Mouse (Mus musculus) hindlimb bud, embryonic 11.5 days (tissue): ENCODE results near the gene Ahnak2.
A peak's percentile ranks its signal among the peaks of the same experiment; 100 is the strongest.
"Not testable (repeated sequence)": the region's sequence is repeated elsewhere in the genome, so short reads cannot be mapped to it uniquely, and the experiment has no call there.

Source experiments
- DNase-seq: peaks from one replicate; pipeline ENCODE4 v3.0.0-alpha.2; 2012; ENCODE audit warnings: low read depth, low spot score; ENCODE audit errors: extremely low spot score

Gene Ahnak2

DNA sequence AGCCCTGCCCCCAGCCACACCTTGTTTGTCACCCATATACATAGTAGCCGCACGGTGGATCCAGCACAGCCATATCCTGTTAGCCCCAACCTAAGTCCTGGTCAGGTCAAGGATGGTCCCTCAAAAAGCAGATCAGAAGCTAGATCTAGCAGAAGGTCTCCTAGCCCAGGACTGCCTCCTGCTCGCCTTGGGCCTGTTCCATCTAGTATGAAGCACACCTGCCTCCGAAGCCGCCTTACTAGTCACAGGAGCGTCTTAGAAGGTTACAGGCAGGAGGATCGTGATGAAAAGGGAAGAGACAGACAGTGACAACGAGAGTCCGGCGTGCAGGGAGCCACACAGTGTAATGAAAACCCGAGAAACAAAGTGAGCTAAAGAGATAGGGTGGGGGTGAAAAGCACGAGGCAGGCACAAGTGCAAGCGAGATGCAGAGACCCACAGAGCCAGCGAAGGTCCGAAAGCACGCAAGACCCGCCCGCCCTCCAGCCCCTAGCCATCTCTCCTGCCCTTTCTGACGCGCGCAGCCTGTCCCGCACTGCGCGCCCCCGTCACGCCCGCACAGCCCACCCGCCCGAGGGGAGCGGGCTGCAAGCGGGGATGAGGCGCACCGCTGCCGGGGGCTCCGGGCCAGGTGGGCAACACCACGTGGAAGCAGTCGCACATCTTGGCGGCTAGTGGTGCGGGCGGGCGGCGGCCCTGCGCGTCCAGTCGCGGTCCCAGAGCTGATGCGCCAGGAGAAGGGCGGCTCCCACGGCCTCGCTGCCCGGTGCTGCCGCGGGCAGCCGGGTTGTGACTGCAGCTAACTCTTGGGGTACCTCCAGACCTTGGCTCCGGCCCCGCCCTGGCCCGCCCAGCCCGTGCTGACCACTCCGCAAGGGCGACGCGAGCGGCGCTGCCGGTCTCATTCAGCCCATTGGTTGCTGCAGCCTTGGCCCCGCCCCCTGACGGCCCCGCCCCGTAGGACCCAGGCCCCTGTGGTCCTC, at the start of gene Ahnak2:
Gene Ahnak2, minus strand, starts transcription at position 794 of the 983 bp plus-strand sequence.
- DNase-seq = no peak

GRCm38 (mm10) chr12:112851116-112851515, 48.7 kb upstream of the Ahnak2 start:
- no peak for DNase-seq

DNA sequence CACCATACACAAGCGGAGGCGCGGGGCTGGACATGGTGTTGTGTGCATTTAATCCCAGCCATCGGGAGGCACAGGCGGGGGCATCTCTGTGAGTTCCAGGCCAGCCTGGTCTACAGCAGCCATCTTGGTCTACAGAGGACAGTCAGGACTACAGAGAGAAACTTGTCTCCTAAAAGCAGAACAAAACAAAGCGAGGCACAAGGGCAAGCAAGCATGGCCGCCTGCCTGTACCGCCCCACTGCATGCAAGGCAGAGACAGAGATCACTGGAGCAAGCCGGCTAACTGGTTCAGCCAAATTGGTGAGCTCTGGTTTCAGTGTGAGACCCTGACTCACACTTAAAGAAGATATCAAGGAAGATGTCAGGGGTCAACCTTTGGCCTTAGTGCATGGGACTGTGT, 47.9 kb upstream of the Ahnak2 start:
- no peak for DNase-seq

GRCm38 (mm10) chr12:112849235-112850022, 47.0 kb upstream of the Ahnak2 start:
- no peak for DNase-seq

GRCm38 (mm10) chr12:112847880-112848279, 45.4 kb upstream of the Ahnak2 start:
- no peak for DNase-seq

DNA sequence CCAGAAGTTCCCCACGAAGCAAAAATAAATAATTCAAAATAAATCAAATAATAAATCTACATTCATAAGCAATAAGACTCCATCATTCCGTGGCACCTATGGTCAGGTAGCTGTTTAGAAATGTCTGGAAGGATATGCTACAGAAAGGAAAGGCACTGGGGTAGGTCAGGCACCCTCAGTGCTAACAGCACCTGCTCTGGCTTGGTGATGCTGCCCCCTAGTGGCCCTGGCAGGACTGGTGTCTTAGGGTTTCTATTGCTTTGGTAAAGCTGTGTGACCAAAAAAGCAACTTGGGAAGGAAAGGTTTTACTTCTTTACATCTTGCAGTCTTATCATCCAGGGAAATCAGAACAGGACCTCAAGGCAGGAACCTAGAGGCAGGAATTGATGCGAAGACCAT, 41.3 kb upstream of the Ahnak2 start:
- peak; percentile 41 for DNase-seq

DNA sequence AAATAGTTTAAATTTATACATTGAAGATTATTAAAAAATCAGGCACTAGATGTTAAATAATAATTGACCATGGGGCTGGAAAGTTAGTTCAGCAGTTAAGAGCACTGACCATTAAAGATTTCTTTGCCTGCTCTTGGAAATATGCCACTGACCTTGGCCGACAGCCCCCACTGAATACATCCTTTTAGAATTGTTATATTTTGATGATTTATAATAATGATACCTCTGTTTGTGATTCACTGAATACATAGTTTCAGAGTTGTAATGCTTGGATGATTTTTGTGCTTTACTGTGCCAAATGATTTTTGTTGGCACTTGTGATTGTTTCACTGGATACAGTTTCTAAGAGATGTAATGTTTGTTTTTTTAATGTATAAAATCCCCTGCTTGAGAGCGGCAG, 39.7 kb upstream of the Ahnak2 start:
- not testable (repeated sequence) for DNase-seq

DNA sequence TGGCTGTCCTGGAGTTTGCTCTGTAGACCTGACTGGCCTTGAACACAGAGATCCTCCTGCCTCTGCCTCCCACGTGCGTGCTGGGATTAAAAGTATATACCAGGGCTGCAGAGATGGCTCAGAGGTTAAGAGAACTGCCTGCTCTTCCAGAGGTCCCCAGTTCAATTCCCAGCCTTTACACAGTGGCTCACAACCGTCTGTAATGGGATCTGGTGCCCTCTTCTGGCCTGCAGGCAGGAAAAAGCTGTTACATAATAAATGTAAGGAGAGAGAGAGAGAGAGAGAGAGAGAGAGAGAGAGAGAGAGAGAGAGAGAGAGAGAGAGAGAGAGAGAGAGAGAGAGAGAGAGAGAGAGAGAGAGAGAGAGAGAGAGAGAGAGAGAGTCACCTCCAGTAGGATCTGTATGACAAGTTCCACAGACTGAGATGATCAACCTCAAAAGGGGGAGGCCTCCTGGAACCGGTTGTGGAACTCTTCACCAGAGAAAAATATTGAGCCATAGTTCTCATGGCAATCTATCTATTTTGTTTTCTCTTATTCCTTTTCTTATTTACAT, 39.0 kb upstream of the Ahnak2 start:
- not testable (repeated sequence) for DNase-seq

DNA sequence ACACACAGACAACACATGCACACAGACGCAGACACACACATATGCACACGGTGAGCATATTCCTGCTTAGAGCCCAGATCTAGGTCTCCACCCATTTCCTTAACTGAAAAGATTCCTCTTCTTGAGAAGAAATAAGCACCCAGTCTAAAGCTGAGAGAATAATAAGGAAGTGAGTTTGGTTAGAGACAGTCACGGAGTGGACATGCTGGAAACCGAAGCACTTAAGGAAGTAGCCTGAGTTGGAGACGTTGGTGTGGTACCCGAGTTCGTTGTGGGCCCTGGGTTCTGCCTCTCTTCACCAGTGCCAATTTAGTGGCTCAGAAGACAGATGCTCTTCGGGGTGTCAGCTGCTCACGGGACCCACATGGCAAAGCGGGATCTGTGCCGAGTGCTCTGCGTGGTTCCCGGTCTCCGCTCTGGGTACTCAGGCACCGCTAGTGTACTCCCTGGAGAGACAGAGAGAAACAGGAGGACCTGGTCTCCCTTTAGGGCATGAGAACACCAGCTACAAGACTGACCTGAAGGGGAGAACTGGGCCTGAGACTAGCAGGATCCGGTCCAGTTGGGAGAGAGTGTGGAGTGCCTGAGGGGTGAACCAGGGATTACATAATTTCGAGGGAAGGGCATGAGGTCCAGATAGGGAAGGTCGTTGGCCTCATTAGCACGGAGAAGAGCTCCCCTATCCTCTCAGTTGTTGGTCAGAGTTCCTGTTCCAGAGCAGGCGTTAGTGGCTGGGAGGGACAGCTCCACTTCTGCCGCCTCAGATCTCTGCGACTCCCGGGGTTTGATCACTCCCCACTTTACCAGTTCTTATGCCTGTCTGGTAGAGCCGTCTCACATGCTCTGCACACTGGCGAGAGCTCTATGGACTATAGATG, 38.0 kb upstream of the Ahnak2 start:
- no peak for DNase-seq

DNA sequence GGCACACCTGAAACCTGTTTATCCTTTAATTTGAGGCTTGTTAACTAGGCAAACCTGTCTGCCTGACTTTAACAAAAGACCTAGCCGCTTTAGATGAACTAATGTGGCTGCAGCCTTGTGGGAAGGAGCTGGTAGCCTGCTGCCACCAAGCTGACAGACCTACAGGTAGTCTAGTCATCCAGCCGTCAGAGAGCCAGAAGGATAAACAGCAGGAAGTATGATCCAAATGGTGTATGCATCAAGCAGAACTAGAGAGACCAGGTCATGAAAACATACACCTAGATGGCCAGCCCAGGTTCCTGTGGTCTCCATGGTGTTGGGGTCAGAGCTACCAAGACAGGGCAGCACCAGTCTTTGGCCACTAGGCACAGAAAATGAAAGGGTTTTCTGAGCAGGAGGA, 32.6 kb upstream of the Ahnak2 start:
- DNase-seq = no peak

DNA sequence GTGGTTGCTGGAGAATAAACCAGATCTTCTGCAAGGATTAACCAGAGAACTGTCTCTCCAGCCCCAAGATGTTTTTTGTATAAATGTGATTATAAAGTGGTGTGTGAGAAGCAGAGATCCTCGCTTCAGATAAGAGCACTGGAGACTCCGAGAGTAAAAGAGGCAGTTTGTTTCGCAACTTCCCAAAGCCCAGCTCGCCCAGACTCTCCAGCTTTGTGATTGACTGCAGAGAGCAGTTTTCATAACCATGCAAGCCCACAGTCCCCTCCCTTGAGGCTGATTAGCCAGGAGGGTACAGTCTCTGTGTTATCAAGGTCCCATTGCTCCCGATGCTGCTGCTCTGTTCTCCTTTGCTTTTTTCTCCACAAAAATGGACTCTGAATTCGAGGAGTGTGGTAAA, 31.1 kb upstream of the Ahnak2 start:
- no peak for DNase-seq

- no peak for DNase-seq
Observed at GRCm38 (mm10) chr12:112832411-112832810, 30.0 kb upstream of the Ahnak2 start.

- no peak for DNase-seq
Observed at GRCm38 (mm10) chr12:112830570-112830969, 28.1 kb upstream of the Ahnak2 start.

GRCm38 (mm10) chr12:112830141-112830540, 27.7 kb upstream of the Ahnak2 start:
- no peak for DNase-seq

GRCm38 (mm10) chr12:112829244-112829864, 26.9 kb upstream of the Ahnak2 start, which contains the start of gene Cdca4:
TSS of gene Cdca4 (minus strand) at chr12:112829423.
- DNase-seq = peak; percentile 71

DNA sequence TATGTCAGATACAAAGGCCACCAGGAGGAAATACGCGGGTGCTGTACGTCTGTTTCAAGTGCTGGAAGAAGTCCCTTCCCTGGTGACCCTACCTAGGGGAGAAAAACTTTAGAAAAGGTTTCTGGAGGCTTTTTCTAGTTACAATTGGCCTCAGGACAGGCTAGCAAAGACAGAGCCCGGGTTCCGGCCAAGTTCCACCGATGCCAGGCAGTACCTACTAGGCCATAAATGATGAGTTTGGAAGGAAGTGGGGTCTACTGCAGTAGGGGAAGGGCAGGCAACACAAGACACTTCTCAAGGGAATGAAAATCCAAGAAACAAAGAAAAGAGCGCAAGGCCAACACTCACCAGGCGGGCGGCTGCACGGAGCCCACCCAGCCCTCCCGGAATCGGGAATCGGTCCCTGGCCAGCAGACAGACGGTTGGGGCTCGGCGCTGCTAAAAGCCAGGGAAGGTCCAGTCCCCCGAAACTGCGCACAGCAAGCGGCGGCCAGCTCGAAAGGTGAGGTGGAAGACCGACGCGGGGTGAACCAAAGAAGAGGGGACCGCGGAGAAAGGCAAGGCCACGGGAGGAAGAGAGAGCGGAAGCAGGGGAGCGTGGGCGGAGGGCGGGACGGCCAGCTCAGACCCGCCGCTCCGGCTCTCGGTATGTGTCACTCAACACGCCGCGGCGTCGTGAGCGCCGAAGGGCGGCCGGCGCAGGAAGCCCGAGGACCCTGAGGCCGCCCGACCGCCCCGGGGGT, 26.2 kb upstream of the Ahnak2 start:
- DNase-seq = no peak

DNA sequence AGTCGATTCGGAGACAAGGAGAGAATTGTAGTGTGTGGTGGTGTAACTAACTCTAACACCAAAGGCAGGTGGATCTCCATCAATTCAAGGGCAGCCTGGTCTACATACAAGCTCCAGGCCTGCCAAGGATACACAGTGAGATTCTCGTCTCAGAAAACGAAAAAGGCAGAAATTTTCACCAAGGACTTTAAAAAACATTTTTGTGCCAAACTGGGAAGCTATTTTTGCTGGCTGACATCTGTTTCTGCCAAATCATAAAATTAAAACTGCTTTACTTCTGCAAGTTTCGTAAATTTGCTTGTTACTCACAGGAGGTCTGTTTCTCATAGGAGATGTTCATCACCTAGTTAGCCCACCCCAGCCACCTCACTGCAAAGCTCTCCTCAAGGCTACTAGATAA, 23.4 kb upstream of the Ahnak2 start:
- no peak for DNase-seq

DNA sequence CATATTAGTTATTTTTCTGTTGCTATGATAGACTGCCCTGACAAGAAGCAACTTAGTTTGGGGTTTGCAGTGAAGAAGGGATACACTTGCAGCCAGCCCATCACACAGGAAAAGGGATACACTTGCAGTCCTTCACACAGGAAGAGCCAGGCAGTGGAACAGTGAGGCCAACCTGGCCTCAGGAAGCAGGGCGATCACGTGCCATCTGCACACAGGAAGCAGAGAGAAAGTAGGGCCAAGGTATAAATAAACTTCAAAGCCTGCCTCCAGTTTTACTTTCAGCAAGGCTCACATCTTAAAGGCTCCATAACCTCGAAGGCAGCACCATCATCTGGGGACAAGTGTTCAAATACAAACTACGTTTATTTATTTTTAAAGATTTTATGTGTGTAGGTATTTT, 20.8 kb upstream of the Ahnak2 start:
- DNase-seq = no peak

GRCm38 (mm10) chr12:112822676-112823075, 20.2 kb upstream of the Ahnak2 start:
- no peak for DNase-seq
